Mouse (Mus musculus) lung, postnatal 0 days (tissue): ENCODE measurements around the gene Defb9. TPM values are rescaled to one million over a fixed set of nuclear protein-coding genes. Genes with fewer than 3 reads are reported as not detected.

Experiments used
- polyA plus RNA-seq: library from polyadenylated mRNA; unstranded; fragments of >200 nt; fragmentation: Nextera tagmentation; extraction: Ambion mirVana; gene quantifications from 2 replicates; pipeline ENCODE4 v1.2.1, GENCODE M21; 2015

Defb9 gene
- polyA plus RNA-seq, 1 experiment from 2014 or later: not detected

Other genes starting within 250 kb of the Defb9 start
- gene Defa17, start 229.6 kb downstream of the Defb9 start, polyA plus RNA-seq: not detected in 2 replicates
- not detected in 2 replicates for gene Defa34, start 219.6 kb downstream of the Defb9 start, polyA plus RNA-seq
- not detected in 2 replicates for gene AY761184, start 181.8 kb downstream of the Defb9 start, polyA plus RNA-seq
- gene Defa24, start 150.9 kb downstream of the Defb9 start, polyA plus RNA-seq: not detected in 2 replicates
- not detected in 2 replicates for gene Defb50, start 61.9 kb downstream of the Defb9 start, polyA plus RNA-seq
- not detected in 2 replicates for gene Defb2, start 45.5 kb downstream of the Defb9 start, polyA plus RNA-seq
- not detected in 2 replicates for gene Defb10, start 26.5 kb downstream of the Defb9 start, polyA plus RNA-seq
- gene Defb11, start 21.0 kb upstream of the Defb9 start, polyA plus RNA-seq: not detected in 2 replicates
- gene Defb15, start 47.3 kb upstream of the Defb9 start, polyA plus RNA-seq: not detected in 2 replicates
- gene Defb35, start 52.9 kb upstream of the Defb9 start, polyA plus RNA-seq: not detected in 2 replicates
- not detected in 2 replicates for gene Defb13, start 61.3 kb upstream of the Defb9 start, polyA plus RNA-seq
- not detected in 2 replicates for gene Fam90a1a, start 73.3 kb upstream of the Defb9 start, polyA plus RNA-seq
- gene Ccdc70, start 84.4 kb upstream of the Defb9 start, polyA plus RNA-seq: not detected in 2 replicates
- 7.3 and 12.0 TPM in 2 replicates for gene Atp7b, start 174.9 kb upstream of the Defb9 start, polyA plus RNA-seq
- 13.3 and 13.6 TPM in 2 replicates for gene Alg11, start 175.3 kb upstream of the Defb9 start, polyA plus RNA-seq
- 5.2 and 6.9 TPM in 2 replicates for gene Nek5, start 239.6 kb upstream of the Defb9 start, polyA plus RNA-seq